Mouse (Mus musculus): ENCODE measurements around the gene Lyrm7.

The Lyrm7 gene

DNA sequence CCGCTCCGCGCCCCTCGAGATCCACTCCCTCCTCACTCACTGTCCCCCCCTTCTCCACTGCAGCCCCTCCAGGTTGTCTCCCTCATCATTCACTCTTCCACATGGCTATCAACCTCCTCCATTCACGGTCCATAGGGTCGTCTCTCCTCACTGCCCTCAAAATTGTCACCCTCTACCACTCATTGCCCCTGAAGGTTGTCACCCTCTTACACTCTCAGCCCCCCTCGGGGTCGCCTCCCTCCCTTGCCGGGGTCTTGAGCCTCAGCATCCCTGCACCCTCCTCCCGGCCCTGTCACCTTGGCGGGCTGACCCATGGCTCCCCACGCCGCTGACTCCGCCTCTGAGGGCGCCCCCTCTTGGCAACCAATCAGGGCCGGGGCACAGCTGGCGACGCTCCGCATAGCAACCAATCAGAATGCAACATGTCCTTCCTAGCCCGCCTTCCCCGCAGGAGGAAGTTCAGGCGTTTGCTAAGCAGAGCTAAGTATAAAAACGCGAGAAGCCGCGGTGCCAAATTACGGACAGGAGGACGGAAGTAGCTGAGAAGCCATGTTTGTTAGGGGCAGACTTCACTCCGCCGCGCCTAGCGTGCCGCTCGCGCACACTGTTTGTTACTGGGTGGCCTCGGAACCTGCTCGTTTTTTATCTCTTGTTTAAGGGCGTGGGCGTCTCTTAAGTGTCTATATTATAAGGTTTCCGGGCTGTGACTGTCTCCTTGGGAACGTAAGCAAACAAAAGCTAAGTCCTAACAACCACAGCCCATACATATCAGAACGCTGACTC is at the start of gene Lyrm7:
Gene Lyrm7, minus strand, starts transcription at position 661 of the 783 bp plus-strand sequence.
- CTCF ChIA-PET: interaction anchor here in 3 of 4 experiments (0.5 to 1.5 kb wide), 17 partner anchors 9 to 506 kb away, joined by 3 to 10 read pairs (median 3); partner anchors contain the start of gene Cdc42se2 (in 1 of the 3)
- POLR2A ChIA-PET: interaction anchor here (0.5 to 5.2 kb wide), 133 partner anchors 9 to 1385 kb away, joined by 3 to 88 read pairs (median 4); partner anchors contain the start of genes Cdc42se2 (in 3 of the 4), Gm2a (in 3 of the 4), Anxa6 (in 1 of the 4) and Atox1 (in 1 of the 4)

DNA sequence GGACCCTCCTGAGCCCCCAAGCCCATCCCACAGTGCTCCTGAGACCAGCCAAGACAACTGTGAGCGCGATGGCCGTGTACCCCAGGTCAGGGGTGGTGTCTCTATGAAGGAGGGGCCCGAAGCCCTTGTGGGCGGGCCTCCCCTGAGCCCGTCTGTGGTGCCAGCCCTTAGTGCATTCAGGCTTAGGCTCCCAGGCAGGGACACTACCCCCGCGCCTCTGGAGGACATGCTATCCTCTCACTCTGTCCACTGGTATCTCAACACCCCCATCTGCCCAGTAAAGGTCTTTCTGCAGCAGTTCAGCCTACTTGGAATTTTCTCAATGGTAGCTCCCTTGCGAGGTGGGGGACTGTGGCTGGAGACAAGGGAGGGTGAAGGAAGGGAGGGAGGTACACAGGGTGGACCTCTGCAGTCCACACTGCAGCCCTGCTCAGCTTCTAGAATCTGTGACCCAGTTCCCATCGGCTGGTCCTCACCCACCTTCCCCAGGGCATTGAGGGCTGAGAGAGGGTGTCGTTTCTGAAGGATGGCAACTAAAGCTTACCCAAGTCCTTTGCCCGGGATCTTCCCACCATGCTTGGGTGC is 49.5 kb upstream of the Lyrm7 start:
- ChIA-PET POLR2A (interaction anchor here in 3 of 4 experiments (0.5 to 2.0 kb wide), 8 partner anchors 8 to 643 kb away, joined by 3 to 8 read pairs (median 4); partner anchors contain the start of genes Gpx3 (in 1 of the 3) and Lyrm7 (in 1 of the 3)), CTCF (interaction anchor here in 1 of 4 experiments (0.8 kb wide), 1 partner anchor 51 kb away, joined by 4 read pairs; no protein-coding TSS in a partner anchor)

DNA sequence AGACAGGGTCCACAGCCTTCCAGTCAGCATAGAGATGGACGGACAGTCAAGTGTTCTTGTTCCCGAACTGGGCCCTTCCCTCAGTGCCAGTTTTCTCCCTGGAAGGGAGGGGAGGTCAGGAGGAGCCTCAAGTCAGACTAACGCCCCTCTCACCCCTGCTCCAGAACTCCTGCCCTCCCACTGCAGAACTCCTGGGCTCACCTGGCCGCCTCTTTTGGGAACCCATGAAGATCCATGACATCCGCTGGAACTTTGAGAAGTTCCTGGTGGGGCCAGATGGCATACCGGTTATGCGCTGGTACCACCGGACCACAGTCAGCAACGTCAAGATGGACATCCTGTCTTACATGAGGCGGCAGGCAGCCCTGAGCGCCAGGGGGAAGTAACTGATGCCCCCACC is 48.6 kb upstream of the Lyrm7 start:
- POLR2A ChIA-PET: interaction anchor here in 1 of 4 experiments (1.5 kb wide), 1 partner anchor 188 kb away, joined by 3 read pairs; the partner anchor contains the start of gene Gm2a
- CTCF ChIA-PET: no interaction called here

DNA sequence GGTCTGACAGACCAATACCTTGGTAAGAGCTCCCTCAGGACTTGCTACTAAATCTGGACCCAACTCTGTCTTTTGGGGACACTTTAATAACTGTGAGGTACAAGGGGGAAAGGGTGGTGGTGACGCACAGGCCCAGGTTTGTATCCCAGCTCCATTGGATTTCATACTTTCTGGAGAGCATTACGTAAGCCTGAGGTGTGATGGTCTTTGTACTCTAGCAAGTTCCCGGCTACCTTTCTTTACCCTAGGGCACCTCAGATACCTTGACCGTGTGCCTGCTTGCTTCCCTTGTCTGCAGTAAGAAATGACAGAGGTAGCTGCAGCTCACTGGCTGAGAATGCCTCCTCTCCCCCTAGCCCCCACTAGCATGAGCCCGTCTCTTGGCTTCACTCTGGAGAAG is 46.5 kb upstream of the Lyrm7 start:
- CTCF ChIA-PET: interaction anchor here in 3 of 4 experiments (0.5 to 0.8 kb wide), 5 partner anchors 21 to 262 kb away, joined by 3 to 11 read pairs (median 3); no protein-coding TSS in a partner anchor
- POLR2A ChIA-PET: interaction anchor here in 3 of 4 experiments (0.5 to 2.3 kb wide), 11 partner anchors 8 to 66 kb away, joined by 3 to 14 read pairs (median 5); partner anchors contain the start of gene Lyrm7 (in 1 of the 3)

- ChIA-PET POLR2A (interaction anchor here in 3 of 4 experiments (0.5 to 2.3 kb wide), 13 partner anchors 9 to 417 kb away, joined by 3 to 14 read pairs (median 4); partner anchors contain the start of gene Lyrm7 (in 1 of the 3)), CTCF (interaction anchor here in 2 of 4 experiments (0.5 to 0.8 kb wide), 3 partner anchors 22 to 261 kb away, joined by 3 to 11 read pairs (median 3); no protein-coding TSS in a partner anchor)
Measured at GRCm38 (mm10) chr11:54906466-54906865, 45.8 kb upstream of the Lyrm7 start.

DNA sequence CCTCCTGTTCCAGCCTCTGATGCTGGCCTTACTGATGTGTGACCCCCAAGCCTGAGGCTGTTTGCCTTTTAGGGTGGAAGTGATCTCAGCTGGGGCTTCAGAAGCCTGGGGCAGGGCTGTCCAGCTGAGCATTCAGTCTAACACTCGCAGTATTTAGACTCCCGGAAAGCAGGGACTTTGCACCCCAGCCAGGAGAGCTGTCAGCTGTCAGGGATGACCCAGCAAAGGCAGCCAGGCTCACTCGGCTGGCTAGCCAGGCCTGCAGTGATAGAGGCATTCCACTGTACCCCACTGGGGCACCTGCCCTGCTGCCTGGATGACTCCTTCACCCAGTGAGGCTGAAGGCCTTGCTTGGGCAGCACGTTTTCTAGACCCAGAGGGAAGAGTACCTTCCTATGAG is 45.2 kb upstream of the Lyrm7 start:
- POLR2A ChIA-PET: interaction anchor here in 3 of 4 experiments (1.0 to 2.3 kb wide), 7 partner anchors 9 to 85 kb away, joined by 3 to 14 read pairs (median 5); partner anchors contain the start of gene Lyrm7 (in 1 of the 3)
- CTCF ChIA-PET: interaction anchor here in 1 of 4 experiments (1.1 kb wide), 1 partner anchor 26 kb away, joined by 3 read pairs; no protein-coding TSS in a partner anchor

DNA sequence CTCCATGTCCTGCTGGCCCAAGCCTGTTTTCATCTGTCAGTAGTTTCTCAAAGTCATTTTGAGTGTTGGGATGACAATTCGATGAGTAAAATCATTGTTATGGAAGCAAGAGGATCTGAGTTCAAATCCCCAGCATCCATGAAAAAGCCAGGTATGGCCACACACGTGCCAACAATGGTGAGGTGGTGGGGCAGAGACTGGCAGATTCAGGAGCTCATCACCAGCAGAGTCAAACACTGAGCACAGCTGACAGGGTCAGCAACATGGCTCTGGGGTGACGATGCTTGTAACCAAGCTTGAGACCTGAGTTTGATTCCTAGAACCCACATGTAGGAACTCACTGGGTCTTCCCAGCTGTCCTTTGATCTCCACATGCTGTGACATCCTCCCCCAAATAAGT is 44.4 kb upstream of the Lyrm7 start:
- CTCF ChIA-PET: interaction anchor here in 2 of 4 experiments (0.5 to 1.4 kb wide), 3 partner anchors 14 to 132 kb away, joined by 3 to 4 read pairs (median 3); no protein-coding TSS in a partner anchor
- POLR2A ChIA-PET: interaction anchor here in 3 of 4 experiments (0.6 to 3.3 kb wide), 11 partner anchors 13 to 86 kb away, joined by 3 to 10 read pairs (median 4); partner anchors contain the start of gene Lyrm7 (in 1 of the 3)

GRCm38 (mm10) chr11:54903940-54904706 is 43.4 kb upstream of the Lyrm7 start:
- ChIA-PET POLR2A (interaction anchor here in 3 of 4 experiments (0.5 to 3.3 kb wide), 16 partner anchors 10 to 156 kb away, joined by 3 to 10 read pairs (median 4); partner anchors contain the start of gene Lyrm7 (in 1 of the 3)), CTCF (interaction anchor here in 3 of 4 experiments (0.6 to 1.4 kb wide), 6 partner anchors 15 to 194 kb away, joined by 3 to 12 read pairs (median 5); no protein-coding TSS in a partner anchor)

- ChIA-PET POLR2A (interaction anchor here in 3 of 4 experiments (0.6 to 3.3 kb wide), 15 partner anchors 9 to 155 kb away, joined by 3 to 10 read pairs (median 4); partner anchors contain the start of gene Lyrm7 (in 1 of the 3)), CTCF (interaction anchor here (0.6 to 1.7 kb wide), 5 partner anchors 17 to 193 kb away, joined by 3 to 12 read pairs (median 6); no protein-coding TSS in a partner anchor)
Measured at GRCm38 (mm10) chr11:54903339-54903738, 42.6 kb upstream of the Lyrm7 start.

DNA sequence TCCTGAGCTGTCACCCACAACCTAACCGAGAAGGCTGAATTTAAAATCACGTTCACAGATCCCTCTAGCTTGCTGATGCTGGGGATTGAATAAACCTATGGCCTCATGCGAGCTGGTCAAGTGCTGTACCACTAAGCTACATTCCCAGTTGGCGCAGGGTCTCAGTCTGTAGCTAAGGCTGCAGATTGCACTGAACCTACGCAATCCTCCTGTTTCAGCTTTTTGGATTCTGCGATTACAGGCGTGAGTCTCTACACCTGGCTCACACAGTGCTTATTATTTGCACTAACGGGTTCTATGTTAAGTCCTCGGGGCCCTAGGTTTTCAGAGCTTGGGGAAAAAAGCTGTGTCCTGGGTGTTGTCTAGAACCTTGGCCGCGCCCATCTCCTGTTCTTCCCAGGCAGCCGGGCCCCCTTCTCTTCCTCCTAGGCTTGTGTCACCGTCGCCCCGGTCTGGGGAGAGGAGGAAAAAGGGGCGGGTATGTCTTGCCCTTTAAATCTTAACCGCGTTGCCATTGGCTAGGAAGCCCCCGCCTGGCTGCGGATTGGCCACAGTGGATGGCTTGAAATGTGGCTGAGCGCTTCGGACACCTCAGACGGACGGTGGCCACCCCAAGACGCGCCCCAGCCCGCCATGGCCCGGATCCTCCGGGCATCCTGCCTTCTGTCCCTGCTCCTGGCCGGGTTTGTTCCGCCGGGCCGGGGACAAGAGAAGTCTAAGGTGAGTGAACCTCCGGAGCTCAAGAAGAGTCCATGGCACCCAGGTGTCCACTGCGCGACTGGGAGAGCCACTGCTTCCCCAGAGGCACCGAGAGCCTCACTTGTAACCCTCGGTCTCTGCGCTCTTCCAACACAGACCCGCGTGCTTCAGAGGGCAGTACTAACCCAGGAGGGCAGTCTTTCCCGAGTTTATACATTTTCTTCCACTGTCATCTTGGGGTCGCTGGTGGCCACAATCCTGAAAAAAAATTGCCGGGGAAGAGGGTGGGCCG is 41.9 kb upstream of the Lyrm7 start, which contains the start of gene Gpx3:
Gene Gpx3, plus strand, starts transcription at position 121 of the 991 bp plus-strand sequence.
- CTCF ChIA-PET: interaction anchor here in 2 of 4 experiments (0.6 to 1.7 kb wide), 6 partner anchors 21 to 156 kb away, joined by 3 to 6 read pairs (median 4); no protein-coding TSS in a partner anchor
- POLR2A ChIA-PET: interaction anchor here in 3 of 4 experiments (0.5 to 3.3 kb wide), 21 partner anchors 8 to 195 kb away, joined by 3 to 10 read pairs (median 4); partner anchors contain the start of genes Ccdc69 (in 1 of the 3), Cdc42se2 (in 1 of the 3), Gm2a (in 1 of the 3) and Lyrm7 (in 1 of the 3)

GRCm38 (mm10) chr11:54899657-54900056 is 38.9 kb upstream of the Lyrm7 start:
- POLR2A ChIA-PET: interaction anchor here in 3 of 4 experiments (0.6 to 1.7 kb wide), 4 partner anchors 8 to 1254 kb away, joined by 3 to 6 read pairs (median 4); no protein-coding TSS in a partner anchor
- CTCF ChIA-PET: interaction anchor here in 1 of 4 experiments (1.2 kb wide), 1 partner anchor 18 kb away, joined by 4 read pairs; no protein-coding TSS in a partner anchor

DNA sequence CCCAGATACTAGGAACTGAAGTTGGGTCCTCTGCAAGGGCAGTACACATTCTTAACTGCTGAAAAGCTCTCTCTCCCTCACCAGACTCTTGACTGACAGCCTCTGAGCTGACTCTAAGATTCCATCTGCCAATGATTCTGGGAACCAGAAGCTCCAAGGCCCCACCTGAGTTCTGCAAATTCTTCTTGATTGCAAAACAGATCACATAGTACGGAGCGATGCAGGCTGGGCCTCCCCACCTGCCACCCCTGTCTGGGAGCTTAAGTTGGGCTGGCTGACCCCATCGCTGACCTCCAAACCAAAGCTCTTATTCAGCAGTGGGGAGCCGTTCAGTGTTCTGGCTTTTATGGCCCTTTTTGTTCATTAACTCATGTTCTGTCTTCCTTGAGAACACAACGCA is 36.8 kb upstream of the Lyrm7 start:
- POLR2A ChIA-PET: interaction anchor here in 1 of 4 experiments (0.9 to 3.2 kb wide), 4 partner anchors 9 to 37 kb away, joined by 3 to 14 read pairs (median 4); partner anchors contain the start of gene Lyrm7
- CTCF ChIA-PET: interaction anchor here (0.6 to 1.4 kb wide), 7 partner anchors 21 to 547 kb away, joined by 3 to 4 read pairs (median 3); no protein-coding TSS in a partner anchor

GRCm38 (mm10) chr11:54896646-54897045 is 35.9 kb upstream of the Lyrm7 start:
- ChIA-PET POLR2A (interaction anchor here in 1 of 4 experiments (0.6 to 3.2 kb wide), 3 partner anchors 10 to 194 kb away, joined by 3 to 14 read pairs (median 3); no protein-coding TSS in a partner anchor), CTCF (interaction anchor here in 2 of 4 experiments (0.8 to 1.0 kb wide), 3 partner anchors 22 to 88 kb away, joined by 3 to 4 read pairs (median 3); no protein-coding TSS in a partner anchor)

DNA sequence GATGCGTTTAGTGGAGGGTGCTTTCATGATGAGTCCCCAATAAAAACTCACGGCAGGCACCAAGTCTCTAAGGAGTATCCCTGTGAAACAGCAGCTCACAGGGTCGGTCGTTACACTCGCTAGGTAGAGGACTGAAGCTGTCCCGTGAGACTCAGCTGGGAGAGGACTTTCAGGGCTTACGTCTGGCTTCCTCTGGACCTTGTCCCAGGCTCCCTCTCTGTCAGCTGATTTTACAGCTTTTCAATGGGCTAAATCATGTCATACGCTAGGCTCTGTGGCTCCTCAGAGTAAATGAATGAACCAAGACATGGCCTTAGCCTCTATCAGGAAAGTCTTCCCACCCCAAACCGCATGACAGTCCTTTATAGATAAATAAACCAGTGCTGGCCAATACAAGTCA is 33.9 kb upstream of the Lyrm7 start:
- CTCF ChIA-PET: interaction anchor here in 3 of 4 experiments (0.5 to 1.0 kb wide), 4 partner anchors 10 to 258 kb away, joined by 3 read pairs; no protein-coding TSS in a partner anchor
- POLR2A ChIA-PET: interaction anchor here in 2 of 4 experiments (0.6 to 1.4 kb wide), 4 partner anchors 9 to 458 kb away, joined by 4 to 5 read pairs (median 4); no protein-coding TSS in a partner anchor

- POLR2A ChIA-PET: interaction anchor here in 1 of 4 experiments (0.6 to 2.2 kb wide), 6 partner anchors 12 to 105 kb away, joined by 3 to 7 read pairs (median 4); partner anchors contain the start of gene Cdc42se2
- CTCF ChIA-PET: no interaction called here
Measured at GRCm38 (mm10) chr11:54892091-54892490, 31.4 kb upstream of the Lyrm7 start.
